Mouse (Mus musculus) ES-Bruce4 (cell line): Measurements from ENCODE around the gene Ski.

Source experiments
- CTCF ChIP-seq: IDR thresholded peaks from one replicate; pipeline ENCODE4 v1.8.1; 2011; ENCODE audit warnings: low read depth, low read length
- EP300 ChIP-seq: IDR thresholded peaks from 2 replicates; pipeline ENCODE4 v1.6.1; 2011; ENCODE audit warnings: low read depth, low read length; ENCODE audit not compliant: insufficient read depth
- POLR2A ChIP-seq: IDR thresholded peaks from one replicate; pipeline ENCODE4 v1.8.1; 2011; ENCODE audit warnings: low read length; ENCODE audit not compliant: insufficient read depth

- TF ChIP-seq CTCF: no peak
- TF ChIP-seq POLR2A: no peak
- no peak for TF ChIP-seq EP300
Measured at GRCm38 (mm10) chr4:155218104-155218732, 4.2 kb downstream of the Ski start.
